Mouse (Mus musculus) thymus, postnatal 36 days (tissue): Measurements from ENCODE around the gene Cbfa2t2.

Experiments
- DNase-seq, 2 experiments: peaks; one replicate each; pipeline ENCODE4 v3.0.0; 2022; ENCODE audit warnings: mixed read lengths in 2 of 2

Gene Cbfa2t2

DNA sequence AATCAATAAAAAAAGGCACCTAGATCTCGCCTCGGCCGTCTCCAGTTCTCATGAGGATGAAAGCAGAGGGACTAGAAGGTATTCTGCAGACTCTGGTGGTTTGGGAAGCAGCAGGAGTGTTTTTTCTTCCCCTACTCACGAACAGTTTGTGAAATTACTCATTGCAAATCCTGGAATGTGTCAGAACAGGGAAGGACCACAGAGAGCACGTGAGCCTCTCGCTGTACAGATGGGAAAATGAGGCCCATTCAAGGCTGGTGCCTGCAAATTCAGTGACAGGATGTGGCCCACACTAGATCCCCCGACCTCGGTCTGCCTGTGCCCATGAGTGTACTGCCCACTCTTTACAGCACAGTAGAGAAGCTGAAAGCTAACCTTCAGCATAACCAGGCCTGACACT is 135.7 kb downstream of the Cbfa2t2 start:
- DNase-seq = no peak

DNA sequence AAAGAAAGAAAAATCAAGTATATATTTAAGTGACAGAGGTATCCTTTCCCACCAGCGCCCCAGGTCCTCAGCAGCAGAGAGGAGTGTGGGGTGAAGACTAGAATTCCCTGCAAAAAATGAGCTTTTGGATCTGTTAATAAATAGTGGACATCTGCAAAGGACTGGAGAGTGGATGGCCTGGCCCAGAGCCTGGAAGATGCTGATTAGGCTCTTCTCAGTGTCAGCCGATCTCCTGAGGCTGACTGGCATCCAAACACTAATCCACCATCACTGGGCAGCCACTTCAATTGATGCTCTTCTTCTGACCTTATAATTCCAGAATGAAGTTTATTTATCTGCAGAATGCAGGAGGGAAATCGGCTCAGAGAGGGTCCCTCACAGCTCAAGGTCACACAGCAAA is 136.7 kb downstream of the Cbfa2t2 start:
- DNase-seq = no peak

DNA sequence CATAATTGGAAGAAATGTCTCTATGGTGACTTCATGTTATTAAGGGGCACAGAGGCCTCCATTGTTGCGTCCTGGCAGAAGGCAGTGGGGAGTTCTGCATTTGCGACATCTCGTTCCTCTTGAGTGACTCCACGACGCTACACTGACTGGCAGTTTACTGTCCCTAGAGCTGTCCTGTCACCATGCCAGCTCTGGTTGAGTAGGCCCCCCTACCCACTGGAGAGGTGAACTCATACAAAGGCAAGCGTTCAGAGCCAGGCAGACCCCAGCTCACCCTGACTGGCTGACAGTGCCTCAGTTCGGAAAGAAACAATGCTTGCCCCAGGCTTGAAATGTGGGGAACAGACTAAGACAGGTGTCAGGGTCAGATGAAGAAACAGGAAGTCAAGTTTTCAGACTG is 138.0 kb downstream of the Cbfa2t2 start:
- no peak for DNase-seq

DNA sequence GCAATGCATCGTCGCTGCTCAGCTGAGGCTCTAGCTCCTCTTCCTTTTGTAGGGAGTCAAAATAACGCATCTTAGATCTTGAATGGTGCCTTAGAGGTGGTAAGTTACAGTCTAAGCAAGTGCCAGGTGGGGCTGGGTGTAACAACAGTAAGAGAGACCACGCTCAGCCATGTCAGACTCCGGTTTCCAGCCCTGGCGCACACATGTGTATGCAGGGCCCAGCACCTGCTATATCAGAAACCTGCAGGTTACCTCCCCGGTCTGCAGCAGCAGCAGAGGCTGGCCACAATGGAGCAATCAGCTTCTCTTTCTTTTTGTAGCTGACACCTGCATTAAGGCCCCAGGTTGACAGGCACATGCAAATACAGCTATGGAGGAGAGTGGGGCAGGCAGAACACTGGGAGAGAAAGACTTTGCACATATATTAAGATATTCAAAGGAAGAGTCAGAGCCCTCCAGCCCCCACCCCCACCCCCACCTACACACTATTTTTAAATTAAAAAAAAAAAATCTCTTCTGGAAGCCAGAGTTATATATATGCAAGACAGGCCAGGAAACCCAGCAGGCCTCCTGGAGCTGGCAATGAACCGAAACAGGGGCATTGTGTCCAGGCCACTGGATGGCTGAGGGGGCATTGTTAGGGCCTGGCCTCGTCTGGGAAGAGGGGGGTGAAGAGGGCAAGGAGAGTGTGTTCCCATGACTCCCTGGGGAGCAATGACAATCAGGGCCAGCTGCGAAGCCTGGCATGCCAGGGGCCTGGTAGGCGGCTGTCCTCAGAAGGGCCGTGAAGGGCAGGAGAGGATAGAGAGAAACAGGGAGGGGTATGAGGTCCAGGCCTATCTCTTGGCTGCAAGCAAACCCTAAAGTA is 140.8 kb downstream of the Cbfa2t2 start:
- DNase-seq = peak; percentile 44 to 71

DNA sequence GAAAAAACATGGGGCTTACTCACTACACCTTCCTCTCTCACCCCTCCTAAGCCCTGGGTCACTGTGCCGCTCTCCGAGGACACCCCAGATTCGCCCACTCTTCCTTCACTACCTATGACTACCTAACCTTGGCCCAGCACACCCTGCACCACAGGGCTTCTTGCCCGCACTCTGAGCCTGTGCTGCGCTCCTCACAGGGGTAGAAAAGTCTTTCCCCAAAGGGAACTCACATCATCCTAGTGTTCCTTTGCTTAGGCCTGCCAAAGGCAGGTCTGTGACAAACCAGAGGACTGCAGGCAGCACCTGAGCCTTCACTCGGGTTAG is 141.4 kb downstream of the Cbfa2t2 start:
- DNase-seq = no peak

DNA sequence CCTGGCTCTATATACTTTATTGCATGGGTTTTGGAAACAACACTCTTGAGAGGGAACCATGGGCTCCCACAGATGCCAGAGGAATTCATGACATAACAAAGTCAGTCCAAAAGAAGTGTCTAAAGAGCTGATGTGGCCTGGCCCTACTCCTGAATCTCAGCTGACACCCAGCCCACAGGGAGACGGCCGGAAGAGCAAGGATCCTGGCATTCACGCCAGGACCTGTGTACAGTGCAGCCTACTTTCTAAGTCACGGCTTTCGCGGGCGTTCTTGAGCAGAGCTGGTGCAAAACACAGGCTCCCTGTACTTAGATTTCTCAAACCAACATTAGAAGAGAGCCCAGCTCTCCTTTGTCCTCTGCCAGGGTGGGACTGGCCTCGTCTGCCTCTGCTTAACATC is 144.3 kb downstream of the Cbfa2t2 start:
- DNase-seq = no peak

DNA sequence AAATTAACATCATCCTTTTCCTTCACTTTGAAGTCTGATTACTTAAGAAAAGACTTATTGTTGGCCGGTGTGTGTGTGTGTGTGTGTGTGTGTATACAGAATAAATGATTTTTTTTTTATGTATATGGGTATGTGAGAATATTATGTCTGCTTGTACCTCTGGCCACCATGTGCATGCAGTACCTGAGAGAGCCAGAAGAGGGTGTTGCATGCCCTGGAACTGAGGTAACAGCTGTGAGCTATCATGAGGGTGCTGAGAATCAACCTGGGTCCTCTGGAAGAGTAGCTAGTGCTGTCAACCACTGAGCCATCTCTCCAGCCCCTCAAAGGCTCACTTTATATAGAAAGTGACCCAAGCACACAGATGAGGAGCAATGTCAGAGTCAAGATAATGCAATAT is 145.1 kb downstream of the Cbfa2t2 start:
- no peak for DNase-seq

DNA sequence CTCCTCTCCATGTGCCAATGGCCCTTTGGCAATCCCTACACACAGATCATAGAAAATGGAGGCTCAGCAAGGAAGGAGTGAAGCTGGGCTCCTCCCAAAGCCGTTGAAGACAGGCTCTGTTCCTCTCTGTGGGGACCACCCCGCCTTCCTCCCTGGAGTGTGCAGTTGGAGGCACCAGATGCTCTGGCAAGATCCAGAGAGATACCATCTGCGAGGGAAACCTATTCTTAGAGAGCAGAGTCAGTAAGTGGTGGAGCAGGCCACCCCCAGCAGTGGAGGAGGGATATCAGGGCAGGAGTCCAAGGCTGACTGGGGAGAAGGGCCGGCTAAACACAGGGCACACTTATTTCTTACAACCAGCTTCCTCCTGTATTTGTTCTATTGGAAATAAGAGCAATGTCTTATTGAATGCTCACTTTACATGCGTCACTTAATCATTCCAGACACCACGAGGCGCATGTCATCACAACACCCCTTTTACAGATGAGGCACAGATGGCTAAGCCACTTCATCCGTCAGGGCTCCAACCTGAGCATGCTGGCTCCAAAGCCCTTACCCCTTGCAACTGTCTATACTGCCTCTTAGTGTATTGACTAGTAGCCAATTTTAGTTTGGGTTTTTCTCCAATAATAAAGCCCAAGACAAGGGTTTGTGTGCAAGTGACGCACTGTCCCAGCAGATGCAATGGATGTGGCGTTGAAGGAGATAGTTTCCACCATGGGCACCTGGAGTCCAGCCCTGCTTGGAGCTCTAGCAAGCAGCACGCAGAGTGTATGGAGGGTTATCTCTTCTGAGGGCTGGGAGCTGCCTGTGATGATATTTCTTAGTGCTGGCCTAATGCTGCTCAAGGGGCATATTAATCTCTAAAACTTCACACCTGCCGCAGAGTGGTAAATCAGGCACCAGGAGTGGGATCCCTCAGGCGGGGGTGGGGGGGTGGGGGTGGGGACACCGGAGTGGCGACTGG is 147.9 kb downstream of the Cbfa2t2 start:
- no peak for DNase-seq

DNA sequence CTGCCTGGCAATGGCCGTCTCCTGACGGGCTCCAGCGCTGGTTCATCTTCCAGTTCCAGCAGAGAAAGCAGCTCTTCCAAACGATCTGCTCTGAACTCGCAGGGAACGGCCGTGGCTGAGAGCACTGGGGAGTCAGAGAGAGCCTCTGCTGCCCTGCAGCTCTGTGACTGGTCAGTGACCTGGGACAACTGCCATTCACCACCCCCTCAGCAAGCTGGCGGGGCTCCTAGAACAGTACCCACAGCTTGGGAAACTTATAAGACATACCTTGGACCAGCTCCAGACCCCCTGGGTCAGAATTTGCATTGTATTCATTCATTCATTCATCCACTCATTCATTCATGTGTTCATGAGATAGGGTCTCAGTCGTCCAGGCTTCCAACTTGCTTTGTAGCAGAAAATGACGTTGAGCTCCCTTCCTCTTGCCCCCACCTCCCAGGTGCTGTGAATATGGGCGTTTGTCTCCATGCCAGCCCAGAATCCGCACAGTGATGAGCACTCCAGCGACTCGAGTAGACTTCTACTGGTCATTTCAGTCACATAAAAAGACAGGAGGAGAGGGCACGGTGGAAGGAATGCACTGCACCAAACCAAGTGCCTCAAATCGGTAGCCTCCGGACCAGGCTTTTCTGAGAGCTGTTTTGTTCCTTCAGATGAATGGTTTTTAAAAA is 148.8 kb downstream of the Cbfa2t2 start:
- DNase-seq = no peak

DNA sequence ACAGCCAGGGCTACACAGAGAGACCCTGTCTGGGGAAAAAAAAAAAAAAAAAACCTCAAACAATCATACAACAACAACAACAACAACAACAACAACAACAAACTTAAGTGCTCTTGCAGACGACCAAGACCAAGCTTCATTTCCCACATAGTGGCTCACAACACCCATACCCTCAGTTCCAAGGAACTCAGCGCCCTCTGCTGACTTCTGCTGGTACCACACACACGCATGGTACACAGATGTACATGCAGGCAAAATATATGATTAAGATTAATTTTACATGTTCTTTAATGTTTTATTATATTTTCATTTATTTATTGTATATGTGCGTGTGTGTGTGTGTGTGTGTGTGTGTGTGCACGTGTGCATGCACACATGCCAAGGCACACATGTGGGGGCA is 150.1 kb downstream of the Cbfa2t2 start:
- DNase-seq = peak; percentile 64 to 67
